Mouse (Mus musculus): ENCODE data around the gene Apbb1ip. TPM values are rescaled to one million over a fixed set of nuclear protein-coding genes. Genes with fewer than 3 reads are reported as not detected.

The Apbb1ip gene
- polyA plus RNA-seq (2016; fragmentation: Nextera tagmentation; extraction: Ambion mirVana), result 0.70 and 0.95 TPM in 2 replicates

DNA sequence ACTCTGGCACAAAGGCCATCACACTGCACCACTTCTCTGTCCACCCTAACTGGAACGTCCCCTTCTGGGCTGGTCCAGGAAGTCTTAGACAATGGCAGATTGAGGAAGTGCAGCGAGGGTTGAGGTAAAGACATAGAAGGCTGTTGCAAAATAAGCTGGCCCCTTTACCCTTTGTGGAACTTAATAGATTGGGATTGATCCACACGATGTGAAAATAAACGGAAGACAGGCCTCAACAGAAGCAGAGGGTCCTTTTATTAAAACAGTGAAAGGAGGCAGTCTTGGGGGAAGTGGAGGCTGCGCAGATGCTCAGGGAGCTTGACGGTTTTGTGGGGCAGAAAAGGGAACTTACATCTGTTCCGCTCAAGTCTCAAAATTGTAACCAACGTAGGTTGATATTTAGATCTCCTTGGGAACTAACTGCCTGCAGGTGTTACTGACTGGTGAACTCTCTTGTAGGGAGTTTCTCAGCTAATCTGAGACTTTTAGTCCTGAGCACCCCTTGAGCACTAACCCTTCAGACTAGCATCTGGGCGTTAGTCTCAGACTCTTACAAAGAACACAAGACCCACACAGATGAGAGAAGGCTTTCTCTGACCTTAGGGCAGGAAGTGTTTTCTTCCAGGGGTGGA, at the start of gene Apbb1ip:
Gene Apbb1ip (plus strand): TSS at position 546 of the 632 bp plus-strand sequence.
- H3K27ac ChIP-seq, result peak within 1 kb of the TSS; percentile 78
- peaks cover 18% of the 10 kb centered on the region for H3K4me1 ChIP-seq
- peaks cover 36% of the 10 kb centered on the region for H3K27me3 ChIP-seq (ENCODE audit: poor library complexity, severe bottlenecking)
- no peak for DNase-seq (ENCODE audit: extremely low spot score, low spot score)
- H3K36me3 ChIP-seq (replicated peaks), result no peaks in the 10 kb centered on the region
- no peaks in the 10 kb centered on the region for H3K9me3 ChIP-seq
- peak within 1 kb of the TSS; percentile 55 for H3K4me3 ChIP-seq
- WGBS, result 19% methylated on average over 9 of the region's 9 CpGs

DNA sequence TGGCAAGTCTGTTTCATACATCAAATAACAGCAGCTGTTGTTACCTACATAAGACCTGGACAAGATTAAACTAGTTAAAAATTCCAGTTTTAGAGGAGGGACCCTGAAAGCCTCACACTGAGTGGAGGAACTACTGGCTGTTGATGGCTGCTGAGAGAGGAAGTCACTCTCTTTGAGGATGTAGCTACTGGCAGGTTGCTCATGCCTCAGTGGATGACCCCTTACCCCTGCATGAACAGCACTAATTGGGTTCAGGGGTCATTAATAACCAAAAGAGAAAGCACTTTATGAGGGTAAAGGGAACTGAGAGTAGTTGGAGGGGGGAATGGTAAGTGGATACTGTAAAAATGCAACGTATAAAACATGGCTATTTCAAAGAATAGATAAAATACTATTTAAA, 46.8 kb upstream of the Apbb1ip start:
- H3K4me3 ChIP-seq, result no peak overlapping the region
- no peak overlapping the region for H3K27ac ChIP-seq
- no peaks in the 10 kb centered on the region for H3K9me3 ChIP-seq
- H3K36me3 ChIP-seq (replicated peaks), result no peaks in the 10 kb centered on the region
- no peak for DNase-seq (ENCODE audit: extremely low spot score, low spot score)
- no peaks in the 10 kb centered on the region for H3K27me3 ChIP-seq (ENCODE audit: poor library complexity, severe bottlenecking)
- 89% methylated on average over 1 of the region's 1 CpGs for WGBS
- H3K4me1 ChIP-seq, result no peaks in the 10 kb centered on the region

DNA sequence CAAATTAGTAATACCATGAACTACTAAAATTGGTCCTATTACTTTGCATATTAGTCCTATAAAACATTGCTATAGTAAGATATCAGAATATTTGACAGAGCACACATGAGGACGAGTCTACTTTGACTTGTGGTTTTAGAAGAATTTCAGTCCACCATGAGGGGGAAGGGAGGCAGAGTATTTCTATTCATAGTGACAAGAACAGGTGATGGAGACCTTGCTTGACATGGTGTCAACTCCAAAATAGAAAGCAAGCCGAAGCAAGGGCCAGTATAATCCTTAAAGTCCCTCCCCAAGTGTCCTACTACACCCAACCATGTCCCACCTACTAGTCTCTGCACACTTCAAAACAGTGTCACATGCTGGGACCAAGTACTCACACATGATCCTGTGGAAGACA, 37.8 kb upstream of the Apbb1ip start:
- H3K4me1 ChIP-seq, result no peaks in the 10 kb centered on the region
- H3K9me3 ChIP-seq, result no peaks in the 10 kb centered on the region
- no peak for DNase-seq (ENCODE audit: extremely low spot score, low spot score)
- no peaks in the 10 kb centered on the region for H3K36me3 ChIP-seq (replicated peaks)
- WGBS, result 82% methylated on average over 2 of the region's 2 CpGs
- no peak overlapping the region for H3K27ac ChIP-seq
- no peaks in the 10 kb centered on the region for H3K27me3 ChIP-seq (ENCODE audit: poor library complexity, severe bottlenecking)
- H3K4me3 ChIP-seq, result no peak overlapping the region

DNA sequence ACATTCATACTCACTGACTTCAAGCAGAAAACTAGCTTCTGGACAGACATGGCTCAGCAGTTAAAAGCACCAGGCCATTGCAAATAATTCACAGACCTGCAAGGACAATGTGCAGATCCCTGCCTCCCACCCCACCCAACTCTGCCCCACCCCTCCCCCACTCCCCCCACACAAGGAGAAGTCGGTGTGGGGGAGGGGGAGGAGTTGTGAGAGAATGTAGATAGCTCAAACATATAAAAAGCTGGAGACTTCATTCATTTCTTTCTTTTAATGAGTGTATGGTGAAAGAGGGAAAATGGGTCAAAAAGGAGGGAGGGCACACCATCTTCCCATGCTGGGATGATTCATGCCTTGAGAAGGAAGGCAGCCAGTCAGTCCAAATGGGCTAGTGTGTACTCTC, 34.5 kb upstream of the Apbb1ip start:
- Histone ChIP-seq H3K27me3 (ENCODE audit: poor library complexity, severe bottlenecking) (no peaks in the 10 kb centered on the region), H3K27ac (no peak overlapping the region), H3K36me3 (replicated peaks) (no peaks in the 10 kb centered on the region), H3K4me3 (no peak overlapping the region), H3K4me1 (no peaks in the 10 kb centered on the region), H3K9me3 (no peaks in the 10 kb centered on the region)
- WGBS, result 58% methylated on average over 1 of the region's 1 CpGs
- no peak for DNase-seq (ENCODE audit: extremely low spot score, low spot score)

DNA sequence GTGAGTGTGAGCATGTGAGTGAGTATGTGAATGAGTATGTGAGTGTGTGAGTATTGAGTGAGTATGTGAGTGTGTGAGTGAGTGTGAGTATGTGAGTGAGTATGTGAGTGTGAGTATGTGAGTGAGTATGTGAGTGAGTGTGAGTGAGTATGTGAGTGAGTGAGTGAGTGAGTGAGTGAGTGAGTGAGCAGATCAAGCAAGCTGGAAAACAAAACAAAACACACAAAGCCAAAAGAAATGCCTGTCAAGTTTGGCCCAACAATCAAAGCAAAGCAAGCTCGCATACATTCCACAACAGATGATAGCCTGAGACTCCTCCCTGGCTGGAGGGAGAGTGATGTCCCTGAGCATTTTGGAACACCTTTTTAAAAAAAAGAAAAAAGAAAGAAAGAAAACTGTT, 33.5 kb upstream of the Apbb1ip start:
- Histone ChIP-seq H3K4me1 (no peaks in the 10 kb centered on the region), H3K4me3 (no peak overlapping the region), H3K36me3 (replicated peaks) (no peaks in the 10 kb centered on the region), H3K27me3 (ENCODE audit: poor library complexity, severe bottlenecking) (peaks cover 3% of the 10 kb centered on the region), H3K27ac (no peak overlapping the region), H3K9me3 (no peaks in the 10 kb centered on the region)
- DNase-seq (ENCODE audit: extremely low spot score, low spot score), result no peak
- 73% methylated on average over 1 of the region's 1 CpGs for WGBS

DNA sequence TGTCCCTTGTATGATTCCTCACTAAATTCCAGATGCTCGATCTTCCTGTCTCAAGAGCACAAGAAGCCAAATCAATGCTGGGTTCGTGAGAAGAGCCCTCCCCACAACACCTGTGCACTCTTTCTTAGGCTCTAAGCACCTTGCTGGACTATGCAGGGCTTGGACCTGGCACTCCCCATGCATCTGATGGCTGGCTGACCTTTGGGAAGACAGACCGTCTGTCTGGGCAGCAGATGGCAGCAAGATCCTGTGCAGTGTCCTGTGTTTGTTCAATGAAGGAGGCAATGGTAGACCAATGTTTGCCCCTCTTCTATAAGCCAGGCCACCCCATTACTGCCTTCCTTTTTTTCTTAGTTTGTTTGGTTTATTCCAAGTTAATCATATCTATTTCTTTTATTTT, 32.7 kb upstream of the Apbb1ip start:
- H3K27me3 ChIP-seq (ENCODE audit: poor library complexity, severe bottlenecking), result peaks cover 10% of the 10 kb centered on the region
- no peak overlapping the region for H3K27ac ChIP-seq
- H3K4me3 ChIP-seq, result no peak overlapping the region
- H3K9me3 ChIP-seq, result no peaks in the 10 kb centered on the region
- 63% methylated on average over 3 of the region's 3 CpGs for WGBS
- no peaks in the 10 kb centered on the region for H3K4me1 ChIP-seq
- DNase-seq (ENCODE audit: extremely low spot score, low spot score), result no peak
- no peaks in the 10 kb centered on the region for H3K36me3 ChIP-seq (replicated peaks)

DNA sequence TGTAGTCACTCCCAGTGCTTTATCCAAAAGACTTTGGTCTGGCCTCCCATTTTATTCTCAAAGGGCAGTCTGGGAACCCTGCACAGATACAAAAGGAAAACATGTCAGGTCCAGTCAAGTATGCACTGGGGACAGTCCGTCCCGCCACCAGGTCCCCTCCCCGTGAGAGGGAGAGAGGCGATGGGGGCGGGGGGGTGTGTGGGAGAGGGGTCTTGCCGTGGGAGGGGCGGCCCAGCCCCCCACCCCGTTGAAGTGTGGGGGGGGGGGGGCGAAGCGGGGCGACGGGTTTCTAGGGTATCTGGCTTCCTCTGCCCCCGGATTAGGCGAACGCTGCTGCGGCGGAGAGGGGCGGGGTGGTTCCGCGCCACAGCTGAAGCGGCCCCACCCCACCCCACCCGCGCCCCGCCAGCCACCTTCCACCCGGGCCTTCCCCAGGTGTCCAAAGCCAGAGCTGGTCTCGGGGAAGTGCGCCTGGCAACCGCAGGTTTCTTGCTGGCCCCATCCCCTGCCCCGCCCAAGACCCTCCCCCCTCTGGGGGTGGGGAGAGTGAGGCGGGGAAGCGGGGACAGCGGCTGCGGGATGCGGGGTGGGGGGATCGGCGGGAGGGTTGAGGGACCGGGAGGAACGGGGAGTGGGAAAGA, 29.7 kb upstream of the Apbb1ip start:
- no peaks in the 10 kb centered on the region for H3K36me3 ChIP-seq (replicated peaks)
- WGBS, result 0% methylated on average over 24 of the region's 38 CpGs
- no peaks in the 10 kb centered on the region for H3K9me3 ChIP-seq
- H3K27me3 ChIP-seq (ENCODE audit: poor library complexity, severe bottlenecking), result peaks cover 20% of the 10 kb centered on the region
- DNase-seq (ENCODE audit: extremely low spot score, low spot score), result peak; percentile 62
- no peak overlapping the region for H3K27ac ChIP-seq
- H3K4me1 ChIP-seq, result no peaks in the 10 kb centered on the region
- H3K4me3 ChIP-seq, result no peak overlapping the region

DNA sequence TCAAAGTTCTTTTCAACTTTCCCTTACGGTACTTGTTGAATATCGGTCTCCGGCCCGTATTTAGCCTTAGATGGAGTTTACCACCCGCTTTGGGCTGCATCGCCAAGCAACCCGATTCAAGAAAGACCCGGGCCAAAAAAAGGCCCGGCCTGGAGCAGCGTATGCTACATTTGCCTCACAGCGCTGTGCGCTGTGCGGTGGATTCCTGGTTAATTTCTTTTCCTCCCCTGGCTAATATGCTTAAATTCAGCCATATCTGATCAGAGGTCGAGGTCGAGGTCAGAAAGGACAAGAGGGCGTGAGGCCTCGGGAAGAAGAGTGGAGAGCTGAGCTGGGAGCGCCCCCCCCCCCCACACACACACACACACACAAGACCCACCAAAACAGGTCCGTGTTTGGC, 29.0 kb upstream of the Apbb1ip start:
- Histone ChIP-seq H3K27ac (no peak overlapping the region), H3K27me3 (ENCODE audit: poor library complexity, severe bottlenecking) (peaks cover 20% of the 10 kb centered on the region), H3K4me1 (no peaks in the 10 kb centered on the region), H3K36me3 (replicated peaks) (no peaks in the 10 kb centered on the region), H3K9me3 (no peaks in the 10 kb centered on the region), H3K4me3 (no peak overlapping the region)
- DNase-seq (ENCODE audit: extremely low spot score, low spot score), result peak; percentile 59
- WGBS, result 2% methylated on average over 19 of the region's 19 CpGs

DNA sequence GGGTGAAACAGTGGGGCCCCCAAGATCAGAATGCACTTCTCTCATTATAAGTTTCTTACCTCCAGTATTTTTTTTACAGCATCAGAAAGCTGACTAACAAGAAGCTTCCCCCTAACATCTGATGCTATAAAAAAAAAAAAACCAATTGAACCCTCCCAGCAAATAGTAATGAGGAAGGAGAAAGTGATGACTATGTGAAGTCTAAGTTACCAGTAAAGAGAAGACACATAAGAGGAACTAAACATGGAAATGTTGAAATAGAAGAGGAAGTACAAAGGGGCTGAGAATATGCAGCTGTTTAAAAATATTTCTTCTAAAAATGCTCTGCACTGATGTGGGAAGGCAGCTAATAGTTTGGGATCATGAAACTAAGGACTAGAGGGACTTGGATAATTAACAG, 27.1 kb upstream of the Apbb1ip start:
- Histone ChIP-seq H3K27me3 (ENCODE audit: poor library complexity, severe bottlenecking) (peaks cover 20% of the 10 kb centered on the region), H3K9me3 (no peaks in the 10 kb centered on the region), H3K4me1 (no peaks in the 10 kb centered on the region), H3K4me3 (no peak overlapping the region), H3K27ac (no peak overlapping the region), H3K36me3 (replicated peaks) (no peaks in the 10 kb centered on the region)
- no peak for DNase-seq (ENCODE audit: extremely low spot score, low spot score)

DNA sequence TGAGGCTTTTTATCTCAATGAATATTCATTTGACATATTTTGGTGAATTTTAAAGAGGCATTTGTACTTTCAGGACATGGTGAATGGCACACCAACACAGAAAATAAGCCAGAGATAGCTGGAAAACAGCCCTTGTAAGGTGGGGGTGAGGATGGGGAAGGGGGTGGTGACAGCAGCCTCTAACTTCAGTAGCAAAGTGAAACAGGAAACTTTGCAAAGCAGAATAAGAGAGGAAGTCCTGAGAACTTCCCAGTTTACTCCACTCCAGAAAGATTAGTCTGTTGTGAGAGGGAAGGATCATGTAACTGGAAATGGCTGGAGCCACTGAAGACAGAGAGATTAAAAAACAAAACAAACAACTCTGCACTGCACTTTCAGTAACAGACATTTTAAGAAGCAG, 26.0 kb upstream of the Apbb1ip start:
- Histone ChIP-seq H3K27me3 (ENCODE audit: poor library complexity, severe bottlenecking) (peaks cover 20% of the 10 kb centered on the region), H3K36me3 (replicated peaks) (no peaks in the 10 kb centered on the region), H3K27ac (no peak overlapping the region), H3K4me3 (no peak overlapping the region), H3K4me1 (no peaks in the 10 kb centered on the region), H3K9me3 (no peaks in the 10 kb centered on the region)
- DNase-seq (ENCODE audit: extremely low spot score, low spot score), result no peak

DNA sequence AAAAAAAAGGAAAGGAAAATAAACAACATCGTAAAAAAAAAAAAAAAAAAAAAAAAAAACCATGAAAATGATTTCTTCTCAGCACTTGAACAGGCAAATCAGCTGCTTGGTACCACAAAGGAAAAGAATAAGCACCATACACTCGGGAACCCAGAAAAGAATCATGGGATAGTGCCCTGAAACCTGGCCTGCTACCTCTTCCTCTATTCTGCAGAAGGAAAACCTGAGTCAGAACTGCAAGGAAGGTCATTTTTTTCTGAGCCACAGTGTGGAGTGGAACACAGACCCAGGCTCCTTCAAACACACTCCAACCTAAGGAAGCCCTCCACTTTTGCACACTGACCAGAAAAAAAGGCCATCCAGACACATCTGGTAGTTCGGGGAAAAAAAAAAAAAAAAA, 24.1 kb upstream of the Apbb1ip start:
- no peaks in the 10 kb centered on the region for H3K36me3 ChIP-seq (replicated peaks)
- no peak overlapping the region for H3K27ac ChIP-seq
- no peaks in the 10 kb centered on the region for H3K9me3 ChIP-seq
- no peaks in the 10 kb centered on the region for H3K4me1 ChIP-seq
- no peak for DNase-seq (ENCODE audit: extremely low spot score, low spot score)
- peaks cover 20% of the 10 kb centered on the region for H3K27me3 ChIP-seq (ENCODE audit: poor library complexity, severe bottlenecking)
- WGBS, result 88% methylated on average over 3 of the region's 3 CpGs
- no peak overlapping the region for H3K4me3 ChIP-seq

DNA sequence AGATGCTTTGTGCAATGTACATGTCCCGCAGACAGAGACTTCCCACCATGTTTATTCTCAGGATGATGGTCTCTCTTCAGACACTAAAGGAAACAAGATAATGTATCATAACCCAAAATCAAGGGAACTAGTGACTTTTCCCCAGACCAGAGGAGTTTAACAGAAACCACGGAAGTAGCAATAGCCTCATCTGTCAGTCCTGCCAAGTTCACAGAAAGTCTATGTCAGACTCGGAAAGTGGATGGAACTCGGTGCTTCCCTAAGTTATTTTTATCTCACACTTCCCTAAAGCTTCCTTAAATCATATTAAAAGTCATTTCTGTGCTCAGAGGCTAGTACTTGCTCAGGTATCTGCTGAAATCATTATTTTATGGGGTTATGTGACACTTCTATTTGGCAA, 21.4 kb upstream of the Apbb1ip start:
- Histone ChIP-seq H3K27ac (no peak overlapping the region), H3K27me3 (ENCODE audit: poor library complexity, severe bottlenecking) (no peaks in the 10 kb centered on the region), H3K4me1 (no peaks in the 10 kb centered on the region), H3K36me3 (replicated peaks) (no peaks in the 10 kb centered on the region), H3K9me3 (no peaks in the 10 kb centered on the region), H3K4me3 (no peak overlapping the region)
- DNase-seq (ENCODE audit: extremely low spot score, low spot score), result no peak
- WGBS, result 94% methylated on average over 4 of the region's 4 CpGs

DNA sequence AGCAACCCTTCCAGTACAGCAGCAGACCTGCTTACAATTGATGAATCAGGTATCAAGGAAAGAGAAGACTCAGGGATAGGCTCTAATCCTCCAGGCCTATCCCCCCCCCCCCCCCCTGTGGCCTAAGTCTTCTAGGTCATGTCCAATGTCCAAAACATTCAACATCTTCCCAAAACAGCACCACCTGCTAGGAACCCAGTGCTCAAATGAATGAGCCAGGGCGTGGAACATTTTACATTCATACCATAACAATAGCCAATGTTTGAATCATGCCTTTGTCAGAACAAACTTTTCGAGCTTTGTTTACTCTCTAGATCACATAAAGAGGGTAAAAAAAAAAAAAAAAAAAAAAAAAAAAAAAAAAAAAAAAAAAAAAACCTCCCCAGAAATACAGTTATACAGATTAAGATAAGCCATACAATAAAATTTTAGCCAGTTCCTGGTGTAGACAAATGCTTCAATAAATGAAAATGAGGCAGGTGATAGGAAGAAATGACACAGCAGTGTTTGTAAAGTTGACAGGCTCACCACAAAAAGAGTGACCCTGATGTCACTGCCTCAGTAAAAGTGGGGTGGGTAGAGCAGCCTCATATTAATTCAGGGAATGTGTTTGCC, 20.3 kb upstream of the Apbb1ip start:
- no peaks in the 10 kb centered on the region for H3K27me3 ChIP-seq (ENCODE audit: poor library complexity, severe bottlenecking)
- no peak overlapping the region for H3K27ac ChIP-seq
- 90% methylated on average over 2 of the region's 2 CpGs for WGBS
- no peaks in the 10 kb centered on the region for H3K4me1 ChIP-seq
- H3K4me3 ChIP-seq, result no peak overlapping the region
- H3K36me3 ChIP-seq (replicated peaks), result no peaks in the 10 kb centered on the region
- DNase-seq (ENCODE audit: extremely low spot score, low spot score), result no peak
- no peaks in the 10 kb centered on the region for H3K9me3 ChIP-seq

All from forebrain, embryonic 10.5 days (tissue).